Mouse (Mus musculus): ENCODE results near the gene Gm36864. TPM values are rescaled to one million over a fixed set of nuclear protein-coding genes. Genes with fewer than 3 reads are reported as not detected.

Gm36864 gene
- polyA plus RNA-seq, 1 experiment, result not detected

DNA sequence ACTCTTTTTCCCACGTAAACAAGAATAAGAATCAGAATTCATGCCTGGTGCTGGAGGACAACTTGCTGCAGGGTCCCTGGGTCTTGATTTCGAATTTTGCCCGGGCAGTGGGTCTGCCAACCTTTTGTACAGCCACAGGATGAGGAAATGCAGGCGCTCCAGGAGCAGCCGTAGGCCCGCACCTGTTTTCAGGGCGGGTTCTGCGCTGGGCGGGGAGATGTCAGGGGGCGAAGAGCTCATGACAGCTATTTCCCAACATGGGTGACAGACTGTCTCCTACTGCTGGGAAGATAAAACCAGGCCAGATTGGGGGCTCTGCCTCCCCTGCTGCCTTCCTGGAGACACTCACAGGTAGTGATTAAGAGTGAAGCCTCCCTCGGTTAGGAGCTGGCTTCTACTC lies 38.1 kb downstream of the Gm36864 start:
- H3K27me3 ChIP-seq (ENCODE audit: control insufficient read depth, insufficient read depth, low read length), result no peaks in the 10 kb centered on the region

DNA sequence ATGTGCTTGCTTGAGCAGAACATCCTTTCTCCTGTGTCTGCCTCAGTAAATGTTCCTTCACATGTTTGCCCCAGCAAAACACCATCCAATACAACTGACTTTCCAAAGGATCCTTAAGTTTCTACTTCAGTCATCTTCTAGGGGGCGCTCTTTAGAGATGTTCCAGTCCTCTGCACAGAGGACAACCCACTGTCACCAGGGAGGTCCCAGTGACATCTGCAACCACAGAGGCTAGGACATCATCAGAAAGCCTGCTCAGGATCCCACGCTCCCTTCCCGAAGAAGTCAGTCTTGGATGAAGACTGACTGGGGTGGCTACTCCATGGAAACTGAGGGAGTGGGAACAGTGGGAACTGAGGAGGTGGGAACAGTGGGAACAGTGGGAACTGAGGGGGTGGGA lies 39.6 kb downstream of the Gm36864 start:
- no peaks in the 10 kb centered on the region for H3K27me3 ChIP-seq (ENCODE audit: control insufficient read depth, insufficient read depth, low read length)
- 75% methylated on average over 3 of the region's 3 CpGs for WGBS
- H3K4me1 ChIP-seq (ENCODE audit: control insufficient read depth, insufficient read depth, insufficient read length, low read length), result no peaks in the 10 kb centered on the region
- no peak overlapping the region for H3K27ac ChIP-seq (ENCODE audit: insufficient read depth, low read depth, low read length)
- TF ChIP-seq CTCF (IDR thresholded peaks at IDR 0.05; ENCODE audit: extremely low read depth, insufficient read length, insufficient replicate concordance, low read depth, low read length), result no peak
- no peak for TF ChIP-seq POLR2A (IDR thresholded peaks at IDR 0.05; ENCODE audit: low read depth, low read length)
- H3K4me3 ChIP-seq (ENCODE audit: low read depth, low read length), result no peak overlapping the region
- no peaks in the 10 kb centered on the region for H3K36me3 ChIP-seq (ENCODE audit: control insufficient read depth, insufficient read depth, low read length)

More for the DNA sequence above, 38.1 kb downstream of the Gm36864 start:
- Histone ChIP-seq H3K27ac (ENCODE audit: insufficient read depth, low read depth, low read length) (no peak overlapping the region), H3K4me3 (ENCODE audit: low read depth, low read length) (no peak overlapping the region), H3K4me1 (ENCODE audit: control insufficient read depth, insufficient read depth, insufficient read length, low read length) (no peaks in the 10 kb centered on the region), H3K36me3 (ENCODE audit: control insufficient read depth, insufficient read depth, low read length) (no peaks in the 10 kb centered on the region)
- TF ChIP-seq CTCF (IDR thresholded peaks at IDR 0.05; ENCODE audit: extremely low read depth, insufficient read length, insufficient replicate concordance, low read depth, low read length) (no peak), POLR2A (IDR thresholded peaks at IDR 0.05; ENCODE audit: low read depth, low read length) (no peak)
- 25% methylated on average over 11 of the region's 11 CpGs for WGBS

DNA sequence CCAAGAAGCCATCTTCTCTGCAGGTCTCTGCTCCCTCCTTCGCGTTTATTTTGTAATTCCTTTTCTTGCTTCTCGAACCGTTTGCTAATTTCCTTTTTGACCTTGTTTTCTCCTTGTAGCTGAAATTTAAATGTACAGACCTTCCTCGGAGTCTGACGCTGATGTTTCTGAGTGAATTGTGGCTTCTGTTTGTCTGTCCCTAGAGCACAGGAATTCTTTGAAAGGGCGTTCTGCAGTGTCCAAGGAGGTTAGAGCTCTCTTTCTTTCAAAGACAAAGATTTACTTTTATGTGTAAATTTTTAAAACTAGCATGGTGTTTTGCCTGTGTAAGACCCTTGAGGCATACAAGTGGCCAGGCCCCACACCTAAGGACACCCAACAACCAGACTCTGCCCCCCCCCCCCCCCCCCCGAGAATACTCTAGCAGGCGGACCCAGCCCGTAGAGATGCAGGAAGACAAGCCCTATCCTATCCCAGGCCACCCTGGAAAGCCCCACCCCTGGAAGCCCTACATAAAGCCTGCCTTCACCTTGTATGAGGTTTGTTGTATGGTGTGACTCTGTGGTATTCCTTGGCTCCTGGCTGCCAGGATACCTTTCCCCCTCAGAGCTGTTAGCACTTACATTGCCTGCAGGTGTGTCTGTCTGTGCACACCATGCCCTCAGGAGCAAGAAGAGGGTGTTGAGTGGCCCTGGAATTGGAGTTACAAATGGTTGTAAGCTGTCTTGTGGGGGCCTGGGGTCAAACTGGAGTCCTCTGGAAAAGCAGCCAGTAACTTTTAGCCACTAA lies 40.7 kb downstream of the Gm36864 start:
- WGBS, result 63% methylated on average over 10 of the region's 10 CpGs

DNA sequence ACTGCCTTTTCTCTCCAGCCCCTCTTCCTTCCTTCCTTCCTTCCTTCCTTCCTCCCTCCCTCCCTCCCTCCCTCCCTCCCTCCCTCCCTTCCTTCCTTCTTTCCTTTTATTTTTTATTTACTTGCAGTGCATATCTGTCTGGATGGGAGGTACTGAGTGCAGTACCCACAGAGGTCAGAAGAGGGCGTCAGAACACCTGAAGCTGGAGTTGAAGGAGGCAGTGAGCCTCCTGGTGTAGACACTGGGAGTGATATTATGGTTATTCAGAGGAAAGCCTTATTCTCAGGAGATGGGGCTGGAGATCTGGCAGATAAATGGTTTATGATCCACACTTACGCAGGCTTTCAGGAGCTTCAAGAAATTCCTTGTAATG lies 41.3 kb downstream of the Gm36864 start:
- Histone ChIP-seq H3K27me3 (ENCODE audit: control insufficient read depth, insufficient read depth, low read length) (no peaks in the 10 kb centered on the region), H3K27ac (ENCODE audit: insufficient read depth, low read depth, low read length) (no peak overlapping the region), H3K4me1 (ENCODE audit: control insufficient read depth, insufficient read depth, insufficient read length, low read length) (no peaks in the 10 kb centered on the region), H3K36me3 (ENCODE audit: control insufficient read depth, insufficient read depth, low read length) (no peaks in the 10 kb centered on the region), H3K4me3 (ENCODE audit: low read depth, low read length) (no peak overlapping the region)
- TF ChIP-seq POLR2A (IDR thresholded peaks at IDR 0.05; ENCODE audit: low read depth, low read length) (no peak), CTCF (IDR thresholded peaks at IDR 0.05; ENCODE audit: extremely low read depth, insufficient read length, insufficient replicate concordance, low read depth, low read length) (peak; percentile 25; the same call in 1 of the 2 replicates)
- WGBS, result 41% methylated on average over 2 of the region's 2 CpGs

More for the DNA sequence above, 40.7 kb downstream of the Gm36864 start:
- no peak for TF ChIP-seq POLR2A (IDR thresholded peaks at IDR 0.05; ENCODE audit: low read depth, low read length)
- no peak for TF ChIP-seq CTCF (IDR thresholded peaks at IDR 0.05; ENCODE audit: extremely low read depth, insufficient read length, insufficient replicate concordance, low read depth, low read length)
- Histone ChIP-seq H3K27me3 (ENCODE audit: control insufficient read depth, insufficient read depth, low read length) (no peaks in the 10 kb centered on the region), H3K36me3 (ENCODE audit: control insufficient read depth, insufficient read depth, low read length) (no peaks in the 10 kb centered on the region), H3K4me1 (ENCODE audit: control insufficient read depth, insufficient read depth, insufficient read length, low read length) (no peaks in the 10 kb centered on the region), H3K27ac (ENCODE audit: insufficient read depth, low read depth, low read length) (no peak overlapping the region), H3K4me3 (ENCODE audit: low read depth, low read length) (no peak overlapping the region)

DNA sequence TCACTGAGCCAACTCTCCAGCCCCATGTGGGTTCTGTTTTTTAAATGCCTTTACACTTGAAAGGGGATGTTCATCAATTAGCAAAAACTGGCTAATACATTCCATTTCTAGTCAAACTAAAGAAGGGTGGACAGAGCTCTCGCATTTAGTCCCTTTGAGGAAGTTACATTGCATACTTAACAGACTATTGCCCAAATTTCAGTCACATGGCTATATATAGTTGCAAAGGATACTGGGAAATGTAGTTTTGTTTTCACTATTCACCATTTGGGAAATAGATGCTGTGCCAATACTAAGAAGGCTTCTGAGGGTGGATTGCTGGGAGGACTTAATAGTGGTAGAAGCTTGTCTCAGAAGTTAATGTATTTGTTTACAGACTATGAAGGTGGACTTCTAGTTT lies 45.0 kb downstream of the Gm36864 start:
- 37% methylated on average over 1 of the region's 1 CpGs for WGBS
- no peak overlapping the region for H3K4me3 ChIP-seq (ENCODE audit: low read depth, low read length)
- H3K27me3 ChIP-seq (ENCODE audit: control insufficient read depth, insufficient read depth, low read length), result no peaks in the 10 kb centered on the region
- no peak overlapping the region for H3K27ac ChIP-seq (ENCODE audit: insufficient read depth, low read depth, low read length)
- TF ChIP-seq POLR2A (IDR thresholded peaks at IDR 0.05; ENCODE audit: low read depth, low read length), result no peak
- TF ChIP-seq CTCF (IDR thresholded peaks at IDR 0.05; ENCODE audit: extremely low read depth, insufficient read length, insufficient replicate concordance, low read depth, low read length), result no peak
- H3K36me3 ChIP-seq (ENCODE audit: control insufficient read depth, insufficient read depth, low read length), result no peaks in the 10 kb centered on the region
- H3K4me1 ChIP-seq (ENCODE audit: control insufficient read depth, insufficient read depth, insufficient read length, low read length), result no peaks in the 10 kb centered on the region

DNA sequence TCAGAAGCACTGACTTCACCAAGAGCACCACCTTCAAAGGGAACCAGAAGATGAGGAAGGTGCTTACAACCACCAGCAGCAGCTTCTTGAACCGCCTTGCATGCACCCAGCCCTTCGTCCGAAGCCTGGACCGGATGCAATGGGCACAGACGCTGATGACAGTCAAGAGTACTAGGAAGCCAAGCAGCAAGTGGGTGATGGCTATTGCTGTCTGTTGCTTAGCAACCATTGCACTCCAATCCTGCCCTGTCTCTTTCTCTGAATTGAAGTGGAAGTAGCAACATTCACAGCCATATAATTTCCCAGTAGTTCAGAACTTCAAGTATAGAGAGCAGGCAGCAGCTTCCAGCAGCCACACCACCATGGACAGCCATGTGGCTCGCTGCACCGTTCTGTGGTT lies 45.6 kb downstream of the Gm36864 start:
- TF ChIP-seq POLR2A (IDR thresholded peaks at IDR 0.05; ENCODE audit: low read depth, low read length) (no peak), CTCF (IDR thresholded peaks at IDR 0.05; ENCODE audit: extremely low read depth, insufficient read length, insufficient replicate concordance, low read depth, low read length) (no peak)
- no peak overlapping the region for H3K4me3 ChIP-seq (ENCODE audit: low read depth, low read length)
- H3K4me1 ChIP-seq (ENCODE audit: control insufficient read depth, insufficient read depth, insufficient read length, low read length), result no peaks in the 10 kb centered on the region
- no peaks in the 10 kb centered on the region for H3K36me3 ChIP-seq (ENCODE audit: control insufficient read depth, insufficient read depth, low read length)
- 74% methylated on average over 7 of the region's 7 CpGs for WGBS
- no peak overlapping the region for H3K27ac ChIP-seq (ENCODE audit: insufficient read depth, low read depth, low read length)
- H3K27me3 ChIP-seq (ENCODE audit: control insufficient read depth, insufficient read depth, low read length), result no peaks in the 10 kb centered on the region

DNA sequence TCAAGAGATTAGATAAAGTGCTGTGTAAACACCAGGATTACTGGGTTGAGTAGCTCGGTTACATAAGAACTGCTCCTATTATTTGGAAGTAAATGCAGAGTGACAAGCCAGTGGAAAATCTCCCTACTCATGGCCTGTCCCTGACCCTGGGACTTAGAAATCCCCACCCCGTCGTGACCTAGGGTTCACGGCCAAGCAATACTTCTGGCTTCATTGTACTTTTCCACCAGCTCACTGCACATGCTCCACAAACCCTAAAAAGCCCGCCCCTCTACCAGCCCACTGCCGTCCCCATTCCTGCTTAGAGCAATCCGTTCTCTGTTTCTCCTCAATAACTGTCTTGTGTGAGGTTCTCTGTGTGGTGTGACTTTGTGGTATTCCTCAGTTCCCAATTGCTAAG lies 51.8 kb downstream of the Gm36864 start:
- H3K27ac ChIP-seq (ENCODE audit: insufficient read depth, low read depth, low read length), result no peak overlapping the region
- TF ChIP-seq CTCF (IDR thresholded peaks at IDR 0.05; ENCODE audit: extremely low read depth, insufficient read length, insufficient replicate concordance, low read depth, low read length), result no peak
- H3K4me3 ChIP-seq (ENCODE audit: low read depth, low read length), result no peak overlapping the region
- 36% methylated on average over 7 of the region's 7 CpGs for WGBS
- 0 out of 2 replicates have a peak, but pooled peaks cover 2% of the 10 kb centered on the region for H3K27me3 ChIP-seq (ENCODE audit: control insufficient read depth, insufficient read depth, low read length)
- no peaks in the 10 kb centered on the region for H3K4me1 ChIP-seq (ENCODE audit: control insufficient read depth, insufficient read depth, insufficient read length, low read length)
- no peaks in the 10 kb centered on the region for H3K36me3 ChIP-seq (ENCODE audit: control insufficient read depth, insufficient read depth, low read length)

Measured in small intestine, adult 2 months (tissue).